Mouse (Mus musculus) heart, adult 11 months (tissue): ENCODE data around the gene Skap2.
A peak's percentile ranks its signal among the peaks of the same experiment; 100 is the strongest.

ENCODE experiments used
- DNase-seq: peaks from one replicate; pipeline ENCODE4 v3.0.0; 2022

Skap2 gene

DNA sequence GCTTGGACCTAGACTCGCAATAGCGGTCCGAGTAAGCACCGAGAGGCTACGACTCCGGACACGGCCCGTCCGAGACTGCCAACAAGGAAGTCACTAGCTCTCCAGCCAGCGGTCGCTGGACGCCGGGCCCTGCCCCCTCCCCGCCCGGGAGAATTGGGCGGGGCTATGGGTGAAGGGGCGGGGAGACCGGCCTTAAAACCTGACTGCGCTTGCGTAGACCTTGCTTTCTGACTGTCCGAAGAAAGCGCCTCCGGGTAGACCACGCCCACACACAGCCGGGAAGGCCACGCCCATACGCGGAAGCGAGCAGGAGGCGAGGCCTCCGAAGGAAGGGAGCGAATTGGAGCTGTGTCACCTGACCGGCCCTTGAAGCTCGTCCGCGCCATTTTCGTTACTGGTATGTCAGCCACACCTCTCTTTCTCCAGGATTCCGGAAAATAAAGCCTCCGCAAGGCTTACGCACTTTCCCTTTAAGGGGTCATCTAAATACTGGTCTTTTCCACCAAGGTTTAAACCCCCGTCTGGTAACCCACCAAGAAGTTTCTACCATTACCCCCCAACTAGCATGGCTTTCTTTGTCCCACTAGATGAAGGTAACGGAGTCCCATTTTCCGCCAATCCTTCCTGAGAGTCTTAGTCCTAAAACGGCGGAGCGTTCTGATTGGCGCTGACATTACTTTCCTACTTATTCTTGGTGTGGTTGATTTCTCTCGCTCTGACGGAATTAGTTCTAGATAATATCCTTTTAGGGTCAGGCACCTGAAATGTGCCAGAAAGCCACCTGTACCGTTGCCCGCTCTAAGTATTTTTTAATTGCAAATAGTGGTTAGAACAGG lies at the start of gene Skap2:
Skap2 (minus strand) TSS at position 141 of the 836 bp plus-strand sequence.
- DNase-seq, result peak; percentile 100

- DNase-seq, result no peak
These were observed 46.6 kb upstream of the Skap2 start for GRCm38 (mm10) chr6:52058899-52059448.

DNA sequence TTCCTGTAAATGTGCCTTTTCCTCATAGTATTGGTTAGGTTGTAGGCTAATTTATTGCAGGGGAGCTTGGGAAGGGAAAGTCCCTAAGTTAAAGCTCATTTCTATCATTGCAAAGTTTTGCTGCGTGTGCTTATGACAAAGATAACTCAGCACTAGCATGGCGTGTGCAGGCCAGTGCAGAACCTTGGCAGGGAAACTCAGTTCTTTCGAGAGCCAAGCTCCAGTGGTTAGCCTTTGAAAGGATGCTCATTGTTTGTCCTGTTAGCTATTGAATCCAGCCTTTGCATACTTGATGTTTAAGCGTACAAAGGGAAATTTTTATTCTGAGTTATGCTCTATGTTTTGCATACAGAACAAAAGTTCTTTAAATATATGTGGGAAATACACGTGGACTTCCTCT lies 45.8 kb upstream of the Skap2 start:
- no peak for DNase-seq

DNA sequence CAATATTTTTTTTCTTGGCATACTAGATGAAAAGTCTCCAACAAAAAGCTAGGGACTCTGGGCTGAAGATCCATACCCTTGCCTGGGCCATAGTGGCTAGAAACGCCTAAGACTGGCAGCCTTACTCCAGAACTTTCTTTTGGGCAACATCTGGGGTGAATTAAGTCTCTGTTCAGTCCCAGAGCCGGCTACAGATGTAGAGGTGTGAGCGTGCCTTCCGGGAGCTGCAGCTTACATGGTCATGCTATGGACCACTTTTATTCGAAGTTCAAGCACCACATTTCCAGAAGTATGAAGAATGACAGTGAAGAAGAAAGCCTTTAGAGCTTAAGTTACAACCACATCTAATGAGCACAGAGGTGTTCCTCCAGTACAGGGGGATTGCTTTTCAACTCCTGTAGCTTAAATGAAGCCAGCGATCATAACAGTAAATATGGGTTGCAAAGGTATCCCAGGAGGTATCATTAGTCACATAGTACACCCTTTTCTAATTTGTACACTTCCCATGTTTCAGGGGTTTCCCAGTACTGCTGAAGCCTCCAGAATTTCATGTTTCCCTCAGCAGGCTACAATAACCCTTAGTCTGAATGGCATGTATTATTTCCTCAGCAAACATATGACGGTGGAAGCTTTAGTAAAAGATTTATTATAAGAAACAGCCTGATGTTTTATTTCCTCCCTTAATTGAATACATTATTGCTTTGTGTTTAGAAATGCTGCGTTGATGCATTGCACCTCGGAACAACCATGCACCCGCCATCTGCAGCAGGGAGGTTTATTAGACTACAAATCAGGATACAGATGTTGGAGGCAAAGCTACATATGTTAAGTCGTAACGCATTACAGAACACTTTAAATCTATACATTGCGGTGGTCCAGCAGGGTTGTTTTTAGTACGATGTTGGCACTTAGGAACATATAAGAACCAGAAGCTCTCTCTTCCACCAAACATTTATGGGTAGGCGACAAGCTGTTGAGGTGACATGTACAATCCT lies 41.5 kb upstream of the Skap2 start:
- no peak for DNase-seq

- DNase-seq, result peak; percentile 12
These were observed 37.7 kb upstream of the Skap2 start for GRCm38 (mm10) chr6:52050062-52050461.

GRCm38 (mm10) chr6:52045517-52045916 lies 33.2 kb upstream of the Skap2 start:
- peak; percentile 52 for DNase-seq

- DNase-seq, result peak; percentile 73
These were observed 23.7 kb upstream of the Skap2 start for GRCm38 (mm10) chr6:52036077-52036476.

GRCm38 (mm10) chr6:52031181-52031580 lies 18.8 kb upstream of the Skap2 start:
- DNase-seq, result no peak

DNA sequence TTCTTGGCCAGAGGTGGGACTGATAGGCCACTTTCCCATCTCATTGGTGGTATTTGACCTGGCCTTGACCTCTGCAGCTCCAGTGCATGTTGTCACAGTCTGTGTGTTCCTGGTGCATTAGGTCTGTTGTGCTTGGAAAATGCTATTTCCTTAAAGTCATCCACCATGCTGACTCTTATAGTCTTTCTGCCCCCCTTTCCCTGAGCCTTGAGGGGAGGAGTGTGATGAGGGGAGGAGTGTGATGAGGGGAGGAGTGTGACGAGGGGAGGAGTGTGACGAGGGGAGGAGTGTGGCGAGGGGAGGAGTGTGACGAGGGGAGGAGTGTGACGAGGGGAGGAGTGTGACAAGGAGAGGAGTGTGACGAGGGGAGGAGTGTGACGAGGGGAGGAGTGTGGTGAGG lies 15.8 kb upstream of the Skap2 start:
- no peak for DNase-seq

DNA sequence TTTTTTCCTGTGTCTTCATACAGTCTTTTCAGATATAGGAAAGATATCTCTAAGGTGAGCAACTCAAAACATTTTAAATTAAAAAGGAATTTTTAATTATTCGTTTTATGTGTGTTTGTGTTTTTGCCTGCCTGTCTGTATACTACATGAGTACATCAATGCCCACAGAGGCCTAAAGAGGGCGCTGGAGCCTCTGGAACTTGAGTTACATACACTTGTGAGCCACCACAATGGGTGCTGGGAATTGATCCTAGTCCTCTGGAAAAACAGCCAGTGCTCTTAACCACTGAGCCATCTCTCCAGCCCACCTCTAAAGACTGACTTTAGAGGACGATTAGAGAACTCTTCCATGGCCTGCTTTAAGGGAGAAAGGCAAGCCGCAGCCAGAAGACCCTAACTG lies 14.8 kb upstream of the Skap2 start:
- no peak for DNase-seq

- no peak for DNase-seq
These were observed 13.9 kb upstream of the Skap2 start for GRCm38 (mm10) chr6:52026281-52026680.

DNA sequence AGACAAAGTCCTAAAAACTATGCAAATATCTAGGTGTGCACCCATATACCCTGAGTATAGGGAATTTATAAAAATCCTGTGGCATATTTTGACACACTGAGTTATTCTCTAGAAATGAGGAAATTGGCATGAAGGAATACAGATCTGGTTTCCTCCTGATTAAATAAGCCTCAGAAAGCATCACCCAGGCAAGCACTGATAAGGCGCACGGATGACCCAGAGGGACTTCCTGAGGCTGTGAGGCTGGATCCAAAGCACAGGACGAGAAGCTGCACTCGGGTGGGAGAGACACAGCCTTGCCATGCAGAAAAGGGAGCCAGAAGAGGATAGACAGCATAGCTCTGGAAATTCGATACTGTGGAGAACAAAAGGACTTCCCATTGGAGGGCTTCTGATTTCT lies 12.4 kb upstream of the Skap2 start:
- no peak for DNase-seq

DNA sequence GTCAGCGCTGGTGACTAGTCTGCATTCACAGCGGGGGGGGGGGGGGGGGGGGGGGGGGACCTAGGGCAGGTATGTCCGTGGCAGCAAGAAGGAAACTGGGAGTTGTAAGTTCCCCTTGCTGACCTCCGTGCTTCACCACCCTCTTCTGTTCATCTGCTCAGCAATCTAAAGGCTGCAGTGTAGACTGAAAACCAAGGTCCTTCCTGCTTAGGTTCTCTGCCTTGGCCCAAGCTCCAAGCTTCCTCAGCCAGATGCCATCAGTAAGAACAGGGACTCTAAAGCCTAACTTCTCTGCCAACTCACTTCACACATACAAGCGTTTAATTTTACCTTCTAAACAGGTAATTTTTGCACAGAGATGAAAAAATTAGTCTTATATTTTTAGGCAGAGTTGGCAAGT lies 10.0 kb upstream of the Skap2 start:
- DNase-seq, result no peak

- no peak for DNase-seq
These were observed 7.9 kb upstream of the Skap2 start for GRCm38 (mm10) chr6:52020276-52020675.

DNA sequence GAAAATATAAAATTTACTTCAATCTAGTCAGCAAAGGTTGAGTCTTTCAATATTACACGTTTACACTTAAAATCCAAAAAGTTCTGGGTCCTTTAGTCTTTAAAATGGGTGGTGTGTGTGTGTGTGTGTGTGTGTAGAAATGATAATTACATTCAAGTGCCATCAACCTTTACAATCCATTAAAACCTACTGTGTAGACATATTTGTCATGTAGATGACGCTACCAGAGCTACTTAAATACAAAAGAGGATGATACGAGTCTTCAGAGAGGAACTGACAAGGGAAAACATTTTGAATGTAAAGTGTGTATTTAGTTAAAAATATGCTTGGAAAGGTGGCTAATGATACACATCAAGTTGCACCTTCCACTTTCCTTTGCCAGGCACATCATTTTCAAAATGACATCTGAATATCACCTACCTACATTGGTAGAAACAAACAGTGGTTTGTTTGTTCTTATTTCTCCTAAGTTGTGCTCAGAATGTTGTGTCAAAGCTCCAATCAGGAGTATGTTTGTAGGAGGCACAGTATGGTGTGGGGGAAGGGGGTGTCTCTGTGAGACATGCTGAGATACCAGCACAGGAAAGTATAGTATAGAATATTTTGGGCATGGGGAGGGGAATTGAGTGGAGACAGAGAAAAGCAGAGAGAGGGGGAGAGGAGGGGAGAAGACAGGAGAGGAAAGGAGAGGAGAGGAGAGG lies 1.0 kb upstream of the Skap2 start:
- no peak for DNase-seq

DNA sequence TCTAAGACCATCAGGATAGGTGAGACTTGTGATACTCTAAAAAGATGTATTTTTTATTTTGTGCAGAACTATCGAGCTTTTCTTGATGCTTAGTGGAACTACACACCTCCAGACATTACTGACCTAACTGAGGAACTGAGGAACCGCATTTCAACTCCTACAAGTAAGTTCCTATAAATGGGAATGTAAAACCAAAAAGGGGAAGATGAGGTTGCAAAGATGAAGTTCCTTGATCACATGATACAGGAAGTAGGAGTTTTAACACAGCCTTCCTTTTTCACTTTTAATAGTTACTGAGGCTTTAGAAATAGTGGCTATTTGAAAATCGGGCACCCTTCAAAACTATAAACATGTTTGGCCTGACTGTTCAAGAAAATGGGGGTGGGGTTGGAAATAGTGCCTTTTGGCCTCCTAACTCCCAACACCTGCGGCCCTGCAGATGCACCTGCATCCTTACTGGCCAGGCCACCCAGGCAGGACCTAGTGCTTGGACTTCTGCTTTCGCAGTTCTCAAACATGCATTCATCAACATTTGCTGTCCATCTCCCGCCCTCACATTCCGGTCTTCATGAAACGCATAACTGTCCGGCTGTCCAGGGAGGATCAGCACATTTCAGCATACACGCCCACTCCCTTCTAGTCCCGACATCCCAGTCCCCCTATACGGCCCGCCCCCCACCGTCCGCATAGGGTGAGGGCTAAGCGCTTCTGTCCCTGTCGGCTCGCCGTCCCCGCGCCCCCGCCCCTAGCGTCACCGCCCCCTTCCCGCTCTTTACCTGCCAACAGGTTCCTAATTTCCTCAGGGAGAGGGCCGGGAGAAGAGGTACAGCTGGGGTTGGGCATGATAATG lies 565 bp downstream of the Skap2 start:
- no peak for DNase-seq

DNA sequence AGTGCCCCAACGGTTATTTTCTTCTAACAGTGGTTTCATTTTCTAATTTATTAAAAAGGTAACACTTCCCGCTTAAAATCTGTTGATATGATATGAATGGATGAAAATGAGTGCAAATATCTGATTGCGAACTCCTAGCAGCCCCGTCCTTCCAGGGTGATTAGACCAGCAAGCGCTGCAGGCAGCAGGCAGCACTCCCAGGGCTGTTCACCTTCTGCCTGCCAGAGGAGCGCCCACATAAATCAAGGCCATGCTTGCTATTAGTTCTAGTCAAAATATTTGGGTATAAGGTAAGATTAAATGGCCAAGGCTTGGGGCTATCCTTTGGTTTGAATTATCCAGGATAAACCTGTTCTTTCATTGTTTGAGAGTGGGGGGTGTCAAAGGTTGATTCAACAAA lies 3.0 kb downstream of the Skap2 start:
- no peak for DNase-seq

- DNase-seq, result no peak
These were observed 3.6 kb downstream of the Skap2 start for GRCm38 (mm10) chr6:52008757-52009156.

GRCm38 (mm10) chr6:52006649-52007218 lies 5.6 kb downstream of the Skap2 start:
- DNase-seq, result peak; percentile 85

GRCm38 (mm10) chr6:52005963-52006648 lies 6.2 kb downstream of the Skap2 start:
- DNase-seq, result peak; percentile 87

DNA sequence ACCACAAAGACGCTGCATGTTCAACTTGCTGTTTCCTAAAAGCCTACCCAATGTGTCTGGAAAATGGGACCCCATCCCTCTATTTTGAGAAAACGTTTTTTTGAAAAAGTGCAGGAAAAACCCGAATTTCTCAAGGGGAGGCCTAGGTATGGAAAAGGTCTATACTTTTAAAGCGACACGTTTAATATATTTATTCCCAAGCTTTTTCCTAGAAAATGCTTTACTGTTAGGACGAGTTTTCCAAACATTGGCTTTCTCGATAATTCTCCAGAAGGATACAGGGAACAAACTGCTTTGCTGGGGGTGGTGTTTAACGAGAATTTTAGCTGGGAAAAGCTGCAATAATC lies 6.8 kb downstream of the Skap2 start:
- no peak for DNase-seq
